Mouse (Mus musculus): ENCODE measurements around the gene Olfr1057. TPM values are rescaled to one million over a fixed set of nuclear protein-coding genes. Genes with fewer than 3 reads are reported as not detected.

Olfr1057 gene
- not detected for polyA plus RNA-seq (2017; shearing (Covaris generic))

GRCm38 (mm10) chr2:86378293-86378692, at the start of gene Olfr1057:
Olfr1057 (minus strand) TSS chr2:86378393.

DNA sequence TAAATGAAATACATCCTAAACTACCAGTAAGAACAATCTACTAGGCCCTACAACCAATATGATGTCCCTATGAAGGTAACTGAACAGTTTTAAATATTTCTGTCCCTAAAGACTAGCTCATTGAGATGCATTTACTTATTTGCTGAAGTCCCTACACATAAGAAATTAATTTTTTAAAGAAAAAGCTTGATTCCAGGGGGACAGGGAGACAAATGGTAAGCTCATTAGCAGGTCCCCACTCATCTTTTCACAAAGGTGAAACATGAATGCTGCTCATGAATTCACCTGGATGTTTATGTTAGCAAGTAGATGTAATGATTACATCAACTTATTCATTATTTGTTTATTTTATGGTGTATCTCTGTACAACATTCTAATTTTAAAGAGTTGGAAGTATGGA, 48.5 kb upstream of the Olfr1057 start, which contains the start of gene Olfr1062:
Gene Olfr1062 (minus strand): TSS at position 101 of the 400 bp plus-strand sequence.

GRCm38 (mm10) chr2:86413950-86414349, 35.8 kb upstream of the Olfr1057 start, which contains the start of gene Olfr1061:
Olfr1061 (minus strand) TSS chr2:86414050.

GRCm38 (mm10) chr2:86388461-86388860, 10.3 kb upstream of the Olfr1057 start, which contains the start of gene Olfr1058:
Olfr1058 (minus strand) TSS chr2:86388561.

DNA sequence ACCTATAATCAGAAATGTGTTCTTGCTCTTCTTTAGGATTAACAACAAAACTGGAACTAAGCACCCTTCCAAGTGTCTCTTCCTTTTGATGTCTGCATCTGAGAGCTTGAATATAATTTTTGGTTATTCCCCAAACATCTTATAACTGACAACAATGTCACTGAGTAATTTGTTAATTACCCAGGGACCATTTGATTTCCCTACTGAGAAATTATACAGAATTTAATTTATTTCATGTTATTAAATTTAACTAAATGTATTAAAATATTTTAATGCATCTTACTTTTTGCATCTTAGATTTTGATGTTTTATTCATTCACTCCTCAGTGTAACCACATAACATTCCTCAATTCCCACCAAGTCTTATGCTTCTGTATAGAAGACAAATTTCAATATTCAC, 15.8 kb downstream of the Olfr1057 start, which contains the start of gene Olfr1056:
Gene Olfr1056 (minus strand): TSS at position 101 of the 400 bp plus-strand sequence.

GRCm38 (mm10) chr2:86350184-86350583, 28.0 kb downstream of the Olfr1057 start, which contains the start of gene Olfr1055:
Olfr1055 (minus strand) TSS chr2:86350284.

DNA sequence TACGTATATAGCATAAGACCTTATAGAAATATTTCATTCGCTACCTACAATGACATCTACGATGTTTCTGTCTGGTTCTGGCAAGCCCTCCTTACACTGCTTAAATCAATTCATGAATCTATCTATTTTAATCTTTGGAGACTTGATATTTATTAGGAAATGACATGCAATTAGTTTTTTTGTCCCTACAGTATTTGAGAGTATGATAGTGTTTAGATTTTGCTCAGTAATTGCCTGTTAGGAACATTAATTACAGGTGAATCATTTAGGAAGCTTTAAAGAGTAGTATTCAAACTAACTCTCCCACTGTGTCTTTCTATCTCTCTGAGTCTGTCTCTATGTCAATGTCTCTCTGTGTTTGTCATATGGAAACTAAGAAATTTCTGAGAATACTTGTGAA, 42.9 kb downstream of the Olfr1057 start, which contains the start of gene Olfr1054:
Gene Olfr1054 (minus strand): TSS at position 101 of the 400 bp plus-strand sequence.

Other genes starting within 250 kb of the Olfr1057 start
- gene Olfr1039, start 242.5 kb downstream of the Olfr1057 start, polyA plus RNA-seq (2017; shearing (Covaris generic)) = not detected
- gene Olfr1040, start 231.7 kb downstream of the Olfr1057 start, polyA plus RNA-seq (2017; shearing (Covaris generic)) = not detected
- under 1 TPM; 0.11 to 0.16 TPM for gene Olfr1042, start 216.6 kb downstream of the Olfr1057 start, polyA plus RNA-seq (2017; shearing (Covaris generic))
- under 1 TPM; 0.13 to 0.81 TPM for gene Olfr1043, start 210.9 kb downstream of the Olfr1057 start, polyA plus RNA-seq (2017; shearing (Covaris generic))
- under 1 TPM in 1 of 2 experiments, not detected in 1; 0.49 TPM for gene Olfr1044, start 200.6 kb downstream of the Olfr1057 start, polyA plus RNA-seq (2017; shearing (Covaris generic))
- gene Olfr52, start 192.7 kb downstream of the Olfr1057 start, polyA plus RNA-seq (2017; shearing (Covaris generic)) = 1 to 10 TPM in 1 of 2 experiments, not detected in 1; 1.2 TPM
- gene Olfr1045, start 175.4 kb downstream of the Olfr1057 start, polyA plus RNA-seq (2017; shearing (Covaris generic)) = under 1 TPM in 1 of 2 experiments, not detected in 1; 0.43 TPM
- gene Olfr1046, start 159.1 kb downstream of the Olfr1057 start, polyA plus RNA-seq (2017; shearing (Covaris generic)) = under 1 TPM in 1 of 2 experiments, not detected in 1; 0.17 TPM
- gene Olfr1047, start 147.0 kb downstream of the Olfr1057 start, polyA plus RNA-seq (2017; shearing (Covaris generic)) = not detected
- under 1 TPM in 1 of 2 experiments, not detected in 1; 0.39 TPM for gene Olfr1048, start 138.1 kb downstream of the Olfr1057 start, polyA plus RNA-seq (2017; shearing (Covaris generic))
- not detected for gene Olfr1049, start 120.1 kb downstream of the Olfr1057 start, polyA plus RNA-seq (2017; shearing (Covaris generic))
- not detected for gene Olfr1051, start 99.3 kb downstream of the Olfr1057 start, polyA plus RNA-seq (2017; shearing (Covaris generic))
- gene Olfr1052, start 85.9 kb downstream of the Olfr1057 start, polyA plus RNA-seq (2017; shearing (Covaris generic)) = not detected
- gene Olfr1053, start 63.1 kb downstream of the Olfr1057 start, polyA plus RNA-seq (2017; shearing (Covaris generic)) = not detected
- not detected for gene Olfr1054, start 43.0 kb downstream of the Olfr1057 start, polyA plus RNA-seq (2017; shearing (Covaris generic))
- gene Olfr1055, start 28.1 kb downstream of the Olfr1057 start, polyA plus RNA-seq (2017; shearing (Covaris generic)) = not detected
- not detected for gene Olfr1056, start 15.9 kb downstream of the Olfr1057 start, polyA plus RNA-seq (2017; shearing (Covaris generic))
- under 1 TPM in 1 of 2 experiments, not detected in 1; 0.29 TPM for gene Olfr1058, start 10.2 kb upstream of the Olfr1057 start, polyA plus RNA-seq (2017; shearing (Covaris generic))
- gene Olfr1061, start 35.7 kb upstream of the Olfr1057 start, polyA plus RNA-seq (2017; shearing (Covaris generic)) = not detected
- gene Olfr1062, start 48.4 kb upstream of the Olfr1057 start, polyA plus RNA-seq (2017; shearing (Covaris generic)) = not detected
- under 1 TPM in 1 of 2 experiments, not detected in 1; 0.34 TPM for gene Olfr1065, start 72.2 kb upstream of the Olfr1057 start, polyA plus RNA-seq (2017; shearing (Covaris generic))
- gene Olfr1066, start 77.9 kb upstream of the Olfr1057 start, polyA plus RNA-seq (2017; shearing (Covaris generic)) = not detected
- gene Olfr228, start 109.0 kb upstream of the Olfr1057 start, polyA plus RNA-seq (2017; shearing (Covaris generic)) = not detected
- not detected for gene Olfr1076, start 130.1 kb upstream of the Olfr1057 start, polyA plus RNA-seq (2017; shearing (Covaris generic))
- gene Olfr1079, start 164.1 kb upstream of the Olfr1057 start, polyA plus RNA-seq (2017; shearing (Covaris generic)) = not detected
- not detected for gene Olfr1080, start 179.8 kb upstream of the Olfr1057 start, polyA plus RNA-seq (2017; shearing (Covaris generic))
- not detected for gene Olfr1082, start 220.6 kb upstream of the Olfr1057 start, polyA plus RNA-seq (2017; shearing (Covaris generic))